Mouse (Mus musculus) C2C12 (cell line): ENCODE data around the gene Larp7. TPM values are rescaled to one million over a fixed set of nuclear protein-coding genes. Genes with fewer than 3 reads are reported as not detected.

Experiments used
- H3K27me3 ChIP-seq: one replicate; pipeline ENCODE4 v1.6.1; 2011; ENCODE audit not compliant: control insufficient read depth, insufficient read depth, insufficient read length
- H3K36me3 ChIP-seq: one replicate; pipeline ENCODE4 v1.6.1; 2011; ENCODE audit not compliant: control insufficient read depth, insufficient read depth
- H3K4me3 ChIP-seq: one replicate; pipeline ENCODE4 v1.5.1; 2011; ENCODE audit warnings: mild to moderate bottlenecking, control low read depth; ENCODE audit not compliant: poor library complexity, insufficient read depth, severe bottlenecking
- H3K79me2 ChIP-seq: one replicate; pipeline ENCODE4 v1.6.1; 2011; ENCODE audit not compliant: control insufficient read depth, insufficient read depth
- H3K79me3 ChIP-seq: one replicate; pipeline ENCODE4 v1.6.1; 2011; ENCODE audit warnings: low read depth, control low read depth
- H3ac ChIP-seq: one replicate; pipeline ENCODE3; 2011; ENCODE audit warnings: low read depth; ENCODE audit not compliant: control insufficient read depth, insufficient read length
- CEBPB ChIP-seq: IDR thresholded peaks from one replicate; pipeline ENCODE4 v1.6.1; 2011; ENCODE audit warnings: low read depth, mild to moderate bottlenecking, control low read depth, moderate library complexity
- CTCF ChIP-seq: IDR thresholded peaks from one replicate; pipeline ENCODE4 v1.5.1; 2011; ENCODE audit not compliant: control insufficient read depth, insufficient read depth, insufficient read length
- FOSL1 ChIP-seq: IDR thresholded peaks from one replicate; pipeline ENCODE4 v1.8.0; 2011; ENCODE audit warnings: mild to moderate bottlenecking, low read length; ENCODE audit not compliant: poor library complexity, insufficient read depth, severe bottlenecking
- MAX ChIP-seq: IDR thresholded peaks from one replicate; pipeline ENCODE4 v1.6.1; 2011; ENCODE audit warnings: mild to moderate bottlenecking, control low read depth
- MYOD1 ChIP-seq: IDR thresholded peaks from one replicate; pipeline ENCODE4 v1.6.1; 2011; ENCODE audit warnings: low read depth; ENCODE audit not compliant: control insufficient read depth, insufficient read length
- MYOG ChIP-seq: IDR thresholded peaks from one replicate; pipeline ENCODE4 v1.6.1; 2011; ENCODE audit not compliant: control insufficient read depth, insufficient read length; ENCODE audit errors: extremely low read depth
- USF1 ChIP-seq: IDR thresholded peaks from one replicate; pipeline ENCODE4 v1.6.1; 2011; ENCODE audit warnings: low read depth, mild to moderate bottlenecking, control low read depth, moderate library complexity
- microRNA-seq: library from miRNA; unstranded; fragments of <30 nt; microRNA quantifications from one replicate; pipeline ENCODE4, GENCODE M21; 2019; ENCODE audit warnings: borderline microRNAs expressed
- polyA plus RNA-seq: library from polyadenylated mRNA; unstranded; fragments of >200 nt; fragmentation: generic; extraction: Trizol; gene quantifications from one replicate; pipeline ENCODE4 v1.2.1, GENCODE M21; 2012; ENCODE audit warnings: missing spikeins

The Larp7 gene
- polyA plus RNA-seq, 1 experiment = 17.4 TPM

GRCm38 (mm10) chr3:127507878-127508783, 45.0 kb downstream of the Larp7 start:
- TF ChIP-seq USF1 (no peak), MYOG (no peak), MYOD1 (no peak), FOSL1 (no peak), CEBPB (no peak), CTCF (no peak), MAX (no peak)
- Histone ChIP-seq H3K27me3 (no peaks in the 10 kb centered on the region), H3ac (no peak overlapping the region)

DNA sequence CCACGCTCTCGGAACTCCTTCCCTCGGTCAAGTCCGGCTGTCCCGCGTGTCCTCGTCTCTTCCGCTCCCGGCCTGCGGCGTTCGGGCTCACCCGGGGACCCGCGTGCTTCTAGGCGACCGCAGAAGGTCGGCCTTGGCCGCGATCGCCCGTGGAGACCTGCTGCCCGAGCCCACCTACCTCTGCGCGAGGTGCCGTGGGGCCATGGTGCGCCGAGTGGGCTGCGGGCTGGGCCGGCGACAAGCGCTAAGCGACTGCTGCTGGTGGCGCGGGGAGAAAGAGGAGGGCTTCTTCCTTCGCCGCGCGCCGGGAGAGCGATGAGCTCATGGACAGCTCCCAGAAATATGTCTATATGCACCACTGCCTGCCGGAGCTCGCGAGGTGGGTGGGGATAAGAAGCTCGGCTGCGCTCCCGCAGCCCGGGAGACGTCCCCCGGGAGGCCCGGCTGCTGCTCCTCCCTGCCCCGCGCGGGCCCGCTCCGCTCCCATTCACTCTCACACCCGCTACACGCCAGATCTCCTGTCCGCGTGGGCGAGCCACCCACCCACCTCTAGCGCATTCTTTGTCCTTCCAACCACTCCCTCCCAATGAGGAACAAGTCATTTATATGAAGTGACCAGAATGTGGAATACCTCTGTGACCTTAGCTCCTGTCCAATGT, 54.3 kb downstream of the Larp7 start, which contains the start of gene Ank2:
TSS of gene Ank2 (minus strand) at position 609 of the 659 bp plus-strand sequence.
- Histone ChIP-seq H3ac (peak within 1 kb of the TSS; percentile 53), H3K36me3 (no peaks in the 10 kb centered on the region), H3K4me3 (no peak within 1 kb of the TSS), H3K79me3 (no peaks in the 10 kb centered on the region), H3K27me3 (peaks cover 8% of the 10 kb centered on the region), H3K79me2 (no peaks in the 10 kb centered on the region)
- no peak for TF ChIP-seq MAX
- TF ChIP-seq MYOG = no peak
- no peak for TF ChIP-seq MYOD1

More at GRCm38 (mm10) chr3:127507878-127508783, 45.0 kb downstream of the Larp7 start:
- Histone ChIP-seq H3K36me3 (no peaks in the 10 kb centered on the region), H3K4me3 (no peak overlapping the region), H3K79me2 (no peaks in the 10 kb centered on the region), H3K79me3 (no peaks in the 10 kb centered on the region)

DNA sequence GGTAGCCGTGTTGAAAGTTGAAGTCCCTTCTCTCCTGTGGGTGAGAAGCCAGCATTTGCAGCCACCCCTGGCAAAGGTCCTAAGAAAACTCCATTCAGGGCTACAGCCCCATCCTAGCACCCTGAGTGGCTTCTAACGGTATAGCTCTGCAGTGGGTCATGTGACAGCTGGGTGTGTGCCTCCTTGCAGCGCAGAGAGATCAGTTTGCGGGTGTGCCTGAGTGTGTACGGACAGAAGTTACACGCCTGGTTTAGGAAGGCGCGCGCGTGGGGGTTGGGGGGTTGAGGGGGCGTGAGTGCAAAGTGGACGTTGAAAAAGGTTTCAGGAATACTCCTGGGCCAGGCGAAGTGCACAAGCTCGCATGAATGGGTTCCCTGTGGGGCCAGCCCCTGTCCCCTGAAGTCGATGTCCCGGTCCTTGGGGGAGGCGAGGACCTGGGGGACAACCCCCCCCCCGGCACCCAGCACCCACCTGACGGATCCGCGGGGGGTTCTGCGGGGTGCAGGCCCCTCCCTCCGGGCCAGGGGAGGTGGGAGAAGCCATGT, 54.9 kb downstream of the Larp7 start:
- TF ChIP-seq MAX (no peak), USF1 (peak; percentile 19), MYOD1 (no peak), CTCF (no peak)
- H3K79me2 ChIP-seq = no peaks in the 10 kb centered on the region
- no peak overlapping the region for H3K4me3 ChIP-seq
- H3ac ChIP-seq = peak overlapping the region; percentile 53
- peaks cover 8% of the 10 kb centered on the region for H3K27me3 ChIP-seq
- no peaks in the 10 kb centered on the region for H3K79me3 ChIP-seq
- H3K36me3 ChIP-seq = no peaks in the 10 kb centered on the region

- Histone ChIP-seq H3K4me3 (no peak overlapping the region), H3K36me3 (no peaks in the 10 kb centered on the region), H3K27me3 (no peaks in the 10 kb centered on the region), H3ac (no peak overlapping the region), H3K79me3 (no peaks in the 10 kb centered on the region), H3K79me2 (no peaks in the 10 kb centered on the region)
- TF ChIP-seq MAX (no peak), MYOG (no peak), USF1 (no peak), CEBPB (no peak), MYOD1 (no peak), CTCF (no peak), FOSL1 (no peak)
Measured at GRCm38 (mm10) chr3:127492663-127493062, 60.5 kb downstream of the Larp7 start.

DNA sequence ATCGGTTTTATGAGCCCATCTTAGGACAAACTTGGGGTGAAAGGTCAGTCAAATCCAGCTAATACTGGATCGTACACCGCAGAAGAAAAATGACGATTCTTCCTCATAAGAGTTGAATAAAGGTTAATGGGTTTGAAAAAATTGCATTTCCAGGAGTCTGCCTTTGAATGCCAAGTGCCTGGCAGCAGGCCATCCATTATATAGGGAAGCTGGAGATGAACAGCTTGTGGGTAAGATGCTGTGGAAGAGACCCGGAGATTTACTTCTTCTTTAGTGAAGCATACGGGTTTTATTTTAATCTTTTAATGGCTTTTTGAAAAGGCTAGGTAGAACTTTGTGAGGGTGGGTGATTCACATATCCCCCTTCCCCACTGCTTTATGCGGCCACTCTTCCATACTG, 65.8 kb downstream of the Larp7 start:
- TF ChIP-seq MAX (no peak), USF1 (no peak), MYOD1 (no peak), CTCF (no peak), MYOG (no peak), CEBPB (no peak), FOSL1 (no peak)
- no peak overlapping the region for H3ac ChIP-seq
- H3K79me3 ChIP-seq = no peaks in the 10 kb centered on the region
- H3K4me3 ChIP-seq = no peak overlapping the region
- no peaks in the 10 kb centered on the region for H3K79me2 ChIP-seq
- H3K36me3 ChIP-seq = no peaks in the 10 kb centered on the region
- no peaks in the 10 kb centered on the region for H3K27me3 ChIP-seq

Small RNA genes within 50 kb of the gene (microRNA-seq; reads per million reads assigned to microRNA genes)
- gene Mir302a = not detected
- not detected for gene Mir302b
- not detected for gene Mir302c
- not detected for gene Mir302d
- gene Mir367 = not detected

Other genes with a start within 250 kb of the Larp7 start
- gene Ank2, start 54.0 kb downstream of the Larp7 start, polyA plus RNA-seq = 3.5 TPM
- gene Zgrf1, start 140 bp upstream of the Larp7 start, polyA plus RNA-seq = 1.6 TPM
- not detected for gene Neurog2, start 79.8 kb upstream of the Larp7 start, polyA plus RNA-seq
- 0.60 TPM for gene Alpk1, start 227.2 kb upstream of the Larp7 start, polyA plus RNA-seq
- 0.18 TPM for gene Tifa, start 236.5 kb upstream of the Larp7 start, polyA plus RNA-seq